Mouse (Mus musculus): ENCODE measurements around the gene Naaladl2.

The Naaladl2 gene

DNA sequence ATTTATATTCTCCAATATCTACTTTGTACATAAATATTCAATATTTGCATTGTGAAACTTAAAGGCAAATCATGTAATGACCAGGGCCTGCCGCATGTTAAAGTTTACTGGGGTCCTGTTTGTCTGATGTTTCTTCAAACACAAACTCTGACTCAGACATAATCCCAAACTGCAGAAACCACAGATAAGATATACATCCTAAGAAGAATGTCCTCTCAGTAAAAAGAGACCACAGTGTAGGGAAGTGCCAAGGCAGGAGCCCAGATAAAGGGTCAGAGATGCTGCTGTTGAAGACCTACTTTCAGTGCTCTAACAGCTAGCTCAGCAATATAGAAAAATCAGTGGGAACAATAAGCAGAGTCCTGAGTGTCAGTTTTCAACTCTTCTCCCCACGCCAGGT, 201.9 kb downstream of the Naaladl2 start:
- DNase-seq (ENCODE audit: low read depth, low spot score) = no peak

DNA sequence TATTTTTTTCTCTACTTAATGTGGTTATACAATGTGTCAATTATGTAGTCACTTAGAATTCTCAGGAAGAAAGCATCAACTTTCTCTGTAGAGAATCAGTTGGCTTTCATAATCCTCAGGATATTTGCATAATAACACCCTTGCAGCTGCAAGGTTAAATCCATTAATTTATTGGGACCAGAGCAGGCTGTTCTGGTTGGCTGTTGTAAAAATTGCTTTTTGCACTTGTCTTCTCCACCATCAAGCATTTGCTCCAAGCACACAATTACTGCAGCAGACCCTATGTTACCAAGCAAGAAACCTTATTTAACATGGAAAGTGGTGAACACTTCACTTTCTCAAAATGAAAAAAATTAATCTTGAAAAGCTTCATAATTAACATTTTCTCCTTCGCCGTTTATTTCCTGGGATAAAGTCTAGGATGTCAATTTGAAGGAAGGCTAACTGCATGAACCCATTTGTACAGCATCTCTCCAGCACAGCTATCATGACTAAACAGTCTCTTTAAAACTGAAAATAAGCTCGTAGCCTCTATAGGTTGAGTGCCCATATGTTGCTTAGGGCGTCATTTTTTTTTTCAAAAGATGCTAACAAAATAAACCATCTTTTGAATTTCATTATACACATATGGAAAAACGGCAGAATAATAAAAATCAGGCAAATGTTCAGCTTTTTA, 205.4 kb downstream of the Naaladl2 start:
- DNase-seq (ENCODE audit: low read depth, low spot score) = no peak

GRCm38 (mm10) chr3:24921811-24922210, 222.2 kb downstream of the Naaladl2 start:
- no peak for DNase-seq (ENCODE audit: low read depth, low spot score)

- no peak for DNase-seq (ENCODE audit: low read depth, low spot score)
Measured at GRCm38 (mm10) chr3:24921401-24921800, 222.7 kb downstream of the Naaladl2 start.

DNA sequence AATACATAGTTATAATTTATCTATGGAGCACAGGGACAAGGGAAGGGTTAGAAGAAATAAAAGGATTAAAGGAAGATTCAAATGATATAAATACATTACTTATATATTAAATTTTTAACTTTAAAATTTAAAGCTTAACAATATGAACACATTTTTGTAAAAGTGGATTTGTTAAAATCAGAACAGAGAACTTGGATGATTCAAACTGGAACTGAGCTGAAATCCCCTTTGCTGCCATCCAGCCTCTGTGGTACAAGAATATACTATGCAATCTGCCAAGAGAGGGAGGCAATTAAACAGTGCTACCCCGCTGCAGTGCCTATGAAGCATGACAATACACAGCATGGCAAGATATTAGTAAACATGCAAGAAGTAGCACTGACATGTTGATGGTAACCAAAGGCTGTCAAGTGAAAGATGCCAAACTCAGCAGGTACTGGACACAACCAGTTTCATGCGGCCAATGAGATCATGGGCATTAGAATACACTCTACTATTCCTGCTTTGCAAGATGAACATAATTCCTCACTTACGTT, 238.6 kb downstream of the Naaladl2 start:
- DNase-seq (ENCODE audit: low read depth, low spot score) = no peak

- DNase-seq (ENCODE audit: low read depth, low spot score) = no peak
Measured at GRCm38 (mm10) chr3:24888801-24889200, 255.3 kb downstream of the Naaladl2 start.

DNA sequence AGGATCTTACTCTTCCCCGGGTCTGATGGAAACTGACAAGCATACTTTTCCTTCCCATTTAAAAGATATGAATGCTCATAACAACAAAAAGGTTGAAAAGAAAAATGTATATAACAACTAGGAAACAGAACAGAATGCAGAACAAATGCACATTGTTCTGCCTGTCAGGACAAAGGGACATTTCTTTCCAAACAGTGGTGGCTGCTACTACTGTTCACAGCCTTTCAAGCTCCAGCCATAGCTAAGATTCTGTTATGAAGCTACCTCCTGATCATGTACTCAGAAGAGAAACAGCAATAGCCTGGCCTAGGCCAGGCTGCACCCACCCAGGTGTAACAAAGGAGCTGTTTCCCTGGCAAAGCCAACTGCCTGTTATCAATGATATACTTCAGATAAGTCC, 271.8 kb downstream of the Naaladl2 start:
- DNase-seq (ENCODE audit: low read depth, low spot score) = no peak

GRCm38 (mm10) chr3:24852936-24853335, 291.1 kb downstream of the Naaladl2 start:
- DNase-seq (ENCODE audit: low read depth, low spot score) = no peak

GRCm38 (mm10) chr3:24796739-24797138, 347.3 kb downstream of the Naaladl2 start:
- no peak for DNase-seq (ENCODE audit: low read depth, low spot score)

- DNase-seq (ENCODE audit: low read depth, low spot score) = no peak
Measured at GRCm38 (mm10) chr3:24787451-24788148, 356.5 kb downstream of the Naaladl2 start.

GRCm38 (mm10) chr3:24784108-24784507, 360.0 kb downstream of the Naaladl2 start:
- no peak for DNase-seq (ENCODE audit: low read depth, low spot score)

- no peak for DNase-seq (ENCODE audit: low read depth, low spot score)
Measured at GRCm38 (mm10) chr3:24783462-24783829, 360.6 kb downstream of the Naaladl2 start.

DNA sequence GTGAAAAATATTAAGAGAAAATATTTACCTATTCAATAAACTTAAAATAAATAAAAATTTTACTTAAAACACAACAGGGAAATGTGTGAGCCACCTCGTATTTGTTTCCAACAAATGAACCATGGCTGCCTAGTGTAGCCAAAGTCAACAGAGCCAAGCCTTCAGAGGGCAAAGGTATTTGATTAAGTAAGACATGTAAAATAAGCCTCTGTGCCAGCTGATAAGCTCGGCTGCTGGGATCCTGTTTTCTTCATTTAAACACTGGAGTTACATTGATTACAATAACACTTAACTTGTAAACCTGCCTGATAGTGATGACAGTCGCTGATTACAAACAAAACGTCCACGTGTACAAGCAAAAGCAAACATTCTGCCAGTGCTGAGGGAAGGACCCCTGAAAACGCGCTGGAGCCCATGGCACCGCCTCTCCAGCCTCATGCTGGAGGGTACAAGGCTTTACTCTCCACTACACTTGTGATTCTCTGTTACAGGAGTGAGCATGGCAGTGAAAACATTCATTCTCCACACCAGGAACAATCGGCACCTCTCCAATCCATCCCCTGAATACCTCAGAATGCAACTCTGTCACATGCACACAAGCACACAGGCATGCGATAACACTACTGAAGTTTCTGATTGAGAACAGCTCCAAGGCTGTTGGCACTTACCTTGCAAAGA, 361.1 kb downstream of the Naaladl2 start:
- no peak for DNase-seq (ENCODE audit: low read depth, low spot score)

DNA sequence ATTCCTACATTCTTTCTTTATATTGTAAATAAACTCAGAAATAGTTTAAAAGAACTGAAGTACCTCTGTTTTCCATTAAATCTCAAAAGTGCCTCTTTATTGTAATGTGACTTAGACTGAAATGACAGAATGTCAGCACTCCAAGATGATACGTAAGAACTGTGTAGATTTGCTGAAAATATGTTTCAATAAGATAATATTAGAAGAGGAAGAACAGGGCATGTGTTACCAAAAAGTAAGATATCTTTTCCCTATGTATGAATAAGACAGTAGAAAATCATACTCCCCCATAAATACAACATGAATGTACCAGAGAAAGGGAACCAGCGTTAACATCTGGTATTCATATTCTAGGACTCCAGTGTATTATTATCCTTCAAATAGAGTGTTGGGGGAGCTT, 362.4 kb downstream of the Naaladl2 start:
- no peak for DNase-seq (ENCODE audit: low read depth, low spot score)

- DNase-seq (ENCODE audit: low read depth, low spot score) = no peak
Measured at GRCm38 (mm10) chr3:24778416-24778815, 365.6 kb downstream of the Naaladl2 start.

DNA sequence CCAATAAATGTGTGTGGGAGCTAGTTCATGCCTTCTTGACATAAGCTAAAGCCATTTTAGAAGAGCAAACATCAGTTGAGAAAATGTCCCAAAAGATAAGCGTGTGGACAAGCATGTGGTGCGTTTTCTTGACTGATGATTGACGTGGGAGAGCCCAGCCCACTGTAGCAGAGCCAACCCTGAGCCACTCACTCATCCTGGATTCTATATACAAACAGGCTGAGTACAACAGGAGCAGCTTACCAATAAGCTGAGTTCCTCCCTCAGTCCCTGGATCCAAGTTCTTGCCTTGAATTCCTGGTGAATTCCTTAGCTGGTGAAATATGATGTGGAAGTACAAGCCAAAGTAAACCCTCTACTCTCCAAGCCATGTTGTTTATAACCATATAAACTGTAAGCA, 395.0 kb downstream of the Naaladl2 start:
- no peak for DNase-seq (ENCODE audit: low read depth, low spot score)

- no peak for DNase-seq (ENCODE audit: low read depth, low spot score)
Measured at GRCm38 (mm10) chr3:24747182-24747856, 396.7 kb downstream of the Naaladl2 start.

DNA sequence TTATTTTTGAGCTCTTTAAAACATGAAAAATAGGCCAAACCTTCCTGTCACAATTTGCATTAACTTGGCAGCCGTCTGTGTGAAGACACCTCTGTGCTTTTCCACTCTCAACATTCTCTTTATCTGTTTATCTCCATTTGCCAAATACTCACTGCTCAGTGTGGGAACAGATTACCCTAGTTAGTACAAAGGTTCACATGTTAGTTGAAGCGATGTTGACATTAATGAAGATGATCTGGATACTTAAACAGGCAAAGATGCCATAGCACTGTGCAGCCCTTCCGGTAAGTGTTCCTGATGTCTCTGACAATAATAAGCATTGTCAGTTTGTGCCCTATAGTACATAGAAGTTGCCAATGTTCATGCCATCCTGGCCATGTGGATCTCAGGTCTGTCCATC, 400.1 kb downstream of the Naaladl2 start:
- DNase-seq (ENCODE audit: low read depth, low spot score) = no peak

DNA sequence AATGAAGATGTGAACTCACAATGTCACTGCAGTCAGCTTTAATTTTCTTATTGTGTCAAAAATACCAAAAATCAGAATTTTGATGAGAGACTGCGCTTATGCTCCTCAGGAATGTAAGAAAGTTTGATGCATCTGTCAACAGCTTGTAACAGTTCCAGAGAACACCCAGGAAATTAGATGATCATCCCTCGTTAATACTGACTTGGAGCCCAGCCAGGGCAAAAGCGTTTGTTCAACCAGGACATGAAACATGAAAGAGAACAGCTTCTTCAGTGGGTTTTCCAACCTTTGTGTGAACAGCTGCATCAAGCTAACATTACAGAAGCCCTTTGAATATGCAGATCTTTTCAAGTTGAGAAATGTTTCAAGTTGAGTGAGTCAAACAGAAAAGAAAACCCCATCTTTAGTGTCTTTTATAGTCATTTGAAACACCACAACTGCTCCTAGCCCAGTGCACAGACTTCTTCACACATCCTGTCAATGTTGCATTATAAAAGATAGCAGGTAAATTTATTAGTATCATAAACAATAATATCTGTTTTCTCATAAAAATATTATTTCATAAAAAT, 424.8 kb downstream of the Naaladl2 start:
- DNase-seq (ENCODE audit: low read depth, low spot score) = no peak

DNA sequence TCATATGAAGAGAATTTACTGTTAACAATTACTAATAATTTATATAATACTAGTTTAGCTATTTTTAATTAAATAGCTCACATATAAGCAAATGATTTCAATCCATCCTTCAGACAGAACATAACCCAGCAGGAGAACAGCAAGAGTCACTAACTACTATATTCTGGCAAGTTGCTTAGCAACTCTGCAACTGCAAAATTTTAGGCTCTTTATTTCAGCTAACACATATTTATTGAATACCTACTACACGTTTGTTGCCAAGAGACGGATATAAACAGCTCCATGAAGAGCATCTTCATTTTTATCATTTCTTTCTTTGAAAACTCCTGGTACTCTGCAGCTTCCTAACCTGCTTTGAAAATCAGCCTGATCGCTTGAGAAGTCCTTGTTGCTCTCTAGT, 429.3 kb downstream of the Naaladl2 start:
- DNase-seq (ENCODE audit: low read depth, low spot score) = no peak

DNA sequence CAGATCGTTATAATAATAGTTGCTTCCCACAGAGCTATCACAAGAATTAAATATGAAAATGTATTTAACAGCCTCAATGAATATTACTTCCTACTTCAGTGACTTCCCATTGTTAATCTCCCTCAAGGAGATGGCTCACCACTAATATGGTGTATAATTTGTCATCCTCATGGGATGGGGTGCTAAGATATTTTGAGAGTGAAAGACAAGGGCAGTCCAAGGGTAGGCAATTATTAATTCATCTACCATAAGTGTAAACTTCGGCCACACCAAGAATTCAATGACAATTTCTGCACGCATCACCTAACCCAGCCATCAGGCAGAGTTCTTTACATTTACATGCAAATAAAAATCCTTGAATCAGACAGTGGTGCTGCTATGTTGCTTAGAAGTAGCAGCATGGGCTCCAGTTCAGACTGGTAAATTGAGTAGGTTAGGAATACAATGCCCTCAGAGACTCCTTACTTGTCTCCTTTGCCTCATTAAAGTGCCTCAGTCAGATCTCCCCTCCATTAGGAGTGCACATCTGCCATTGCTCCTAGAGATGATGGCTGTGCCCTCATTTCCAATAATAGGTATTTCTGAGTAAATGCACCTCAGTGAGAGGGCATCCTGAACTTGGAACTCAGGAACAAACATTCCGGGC, 438.2 kb downstream of the Naaladl2 start:
- no peak for DNase-seq (ENCODE audit: low read depth, low spot score)

Data from WW6 (cell line).